Mouse (Mus musculus): ENCODE data around the gene Gm17689. TPM values are rescaled to one million over a fixed set of nuclear protein-coding genes. Genes with fewer than 3 reads are reported as not detected.

Gene Gm17689
- not detected in 2 replicates for polyA plus RNA-seq (2015; fragmentation: Nextera tagmentation; extraction: Ambion mirVana)

GRCm38 (mm10) chr9:36582535-36582934 lies at the start of gene Gm17689:
Gm17689 (minus strand) TSS chr9:36582635.
- Histone ChIP-seq H3K4me2 (no peak within 1 kb of the TSS), H3K9me3 (peaks cover 3% of the 10 kb centered on the region; the same call in 1 of the 2 replicates), H3K36me3 (no peaks in the 10 kb centered on the region), H3K27ac (replicated peaks) (no peak within 1 kb of the TSS), H3K9ac (no peak within 1 kb of the TSS), H3K4me3 (no peak within 1 kb of the TSS), H3K27me3 (no peaks in the 10 kb centered on the region), H3K4me1 (replicated peaks) (no peaks in the 10 kb centered on the region)
- 62% methylated on average over 1 of the region's 1 CpGs for WGBS
- ATAC-seq (ENCODE audit: low FRiP score, low read depth) = no peak

GRCm38 (mm10) chr9:36541863-36542262 lies 40.6 kb downstream of the Gm17689 start, which contains the start of gene Gm5615:
Gm5615 (minus strand) TSS chr9:36541963.
- 0 out of 2 replicates have a peak, but pooled peaks cover 2% of the 10 kb centered on the region for H3K9me3 ChIP-seq
- H3K4me3 ChIP-seq = no peak within 1 kb of the TSS
- H3K4me1 ChIP-seq (replicated peaks) = no peaks in the 10 kb centered on the region
- H3K27me3 ChIP-seq = no peaks in the 10 kb centered on the region
- no peaks in the 10 kb centered on the region for H3K36me3 ChIP-seq
- H3K4me2 ChIP-seq = no peak within 1 kb of the TSS
- ATAC-seq (ENCODE audit: low FRiP score, low read depth) = no peak
- H3K27ac ChIP-seq (replicated peaks) = no peak within 1 kb of the TSS
- H3K9ac ChIP-seq = no peak within 1 kb of the TSS
- WGBS = 87% methylated on average over 2 of the region's 2 CpGs

Other genes with a start within 250 kb of the Gm17689 start
- gene Gm7257, start 150.8 kb downstream of the Gm17689 start, polyA plus RNA-seq (2015; fragmentation: Nextera tagmentation; extraction: Ambion mirVana) = not detected in 2 replicates
- not detected in 2 replicates for gene Gm9513, start 107.0 kb downstream of the Gm17689 start, polyA plus RNA-seq (2015; fragmentation: Nextera tagmentation; extraction: Ambion mirVana)
- not detected in 2 replicates for gene Gm5615, start 40.7 kb downstream of the Gm17689 start, polyA plus RNA-seq (2015; fragmentation: Nextera tagmentation; extraction: Ambion mirVana)
- gene A630095E13Rik, start 60.7 kb upstream of the Gm17689 start, polyA plus RNA-seq (2015; fragmentation: Nextera tagmentation; extraction: Ambion mirVana) = not detected in 2 replicates
- not detected in 2 replicates for gene Acrv1, start 110.6 kb upstream of the Gm17689 start, polyA plus RNA-seq (2015; fragmentation: Nextera tagmentation; extraction: Ambion mirVana)
- 10.2 and 11.5 TPM in 2 replicates for gene Chek1, start 144.4 kb upstream of the Gm17689 start, polyA plus RNA-seq (2015; fragmentation: Nextera tagmentation; extraction: Ambion mirVana)
- gene Stt3a, start 185.0 kb upstream of the Gm17689 start, polyA plus RNA-seq (2015; fragmentation: Nextera tagmentation; extraction: Ambion mirVana) = 92.2 and 102 TPM in 2 replicates
- 116 and 124 TPM in 2 replicates for gene Ei24, start 214.8 kb upstream of the Gm17689 start, polyA plus RNA-seq (2015; fragmentation: Nextera tagmentation; extraction: Ambion mirVana)
- gene Fez1, start 239.2 kb upstream of the Gm17689 start, polyA plus RNA-seq (2015; fragmentation: Nextera tagmentation; extraction: Ambion mirVana) = 533 and 554 TPM in 2 replicates

All from hindbrain, embryonic 15.5 days (tissue).